Mouse (Mus musculus) G1E (cell line): ENCODE data around the gene Ank3.

Experiments
- CTCF ChIP-seq: IDR thresholded peaks from 2 replicates; pipeline ENCODE4 v1.5.1; 2012; ENCODE audit warnings: low read depth, low read length, inconsistent platforms, mixed read lengths
- GATA1 ChIP-seq: IDR thresholded peaks from 2 replicates; pipeline ENCODE4 v1.6.1; 2012; ENCODE audit warnings: borderline replicate concordance, low read length, inconsistent platforms, mixed read lengths
- POLR2AphosphoS5 ChIP-seq: IDR thresholded peaks from 2 replicates; pipeline ENCODE4 v1.6.1; 2012; ENCODE audit warnings: low read depth, low read length, inconsistent platforms; ENCODE audit not compliant: insufficient replicate concordance

- TF ChIP-seq CTCF (no peak), GATA1 (no peak), POLR2AphosphoS5 (no peak)
These were observed 605.5 kb downstream of the Ank3 start for GRCm38 (mm10) chr10:70004058-70004457.
